Mouse (Mus musculus) adrenal gland, postnatal 10 days (tissue): Measurements from ENCODE around the gene Dcun1d2. TPM values are rescaled to one million over a fixed set of nuclear protein-coding genes. Genes with fewer than 3 reads are reported as not detected.
A peak's percentile ranks its signal among the peaks of the same experiment; 100 is the strongest.

Experiments used
- DNase-seq: peaks from one replicate; pipeline ENCODE4 v3.0.0; 2021; ENCODE audit warnings: mixed read lengths
- total RNA-seq, 2 experiments: library from RNA; stranded (reverse); gene quantifications; 2 replicates each; pipeline ENCODE4 v1.2.3; 2021

The Dcun1d2 gene
- total RNA-seq, 2 experiments from 2014 or later, result 19.9 to 25.9 TPM

- peak; percentile 86 for DNase-seq
These were observed 33.9 kb downstream of the Dcun1d2 start, which contains the start of gene Adprhl1 for GRCm38 (mm10) chr8:13254019-13254418. TSS of gene Adprhl1 (minus strand) at chr8:13254162.

DNA sequence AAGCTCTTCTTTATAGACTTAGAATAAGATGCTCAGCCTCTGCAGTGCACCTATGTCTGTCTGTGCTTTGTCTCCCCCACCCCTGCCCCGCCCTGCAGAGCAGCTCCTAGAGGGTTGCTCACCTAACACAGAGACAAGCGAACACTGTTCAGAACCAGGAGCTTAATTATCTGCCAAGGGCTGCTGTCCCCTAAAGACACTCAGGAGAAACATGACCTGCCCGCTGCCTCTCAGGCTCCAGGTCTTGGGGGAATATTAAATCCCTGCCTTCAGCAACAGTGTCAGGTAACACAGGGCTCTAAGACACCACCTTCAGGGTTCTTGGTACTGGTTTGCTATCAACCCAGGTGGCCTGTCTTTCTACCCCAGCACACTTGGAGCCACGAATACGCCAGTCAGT is 34.5 kb downstream of the Dcun1d2 start:
- DNase-seq, result no peak

- DNase-seq, result no peak
These were observed 35.1 kb downstream of the Dcun1d2 start for GRCm38 (mm10) chr8:13252837-13253236.

DNA sequence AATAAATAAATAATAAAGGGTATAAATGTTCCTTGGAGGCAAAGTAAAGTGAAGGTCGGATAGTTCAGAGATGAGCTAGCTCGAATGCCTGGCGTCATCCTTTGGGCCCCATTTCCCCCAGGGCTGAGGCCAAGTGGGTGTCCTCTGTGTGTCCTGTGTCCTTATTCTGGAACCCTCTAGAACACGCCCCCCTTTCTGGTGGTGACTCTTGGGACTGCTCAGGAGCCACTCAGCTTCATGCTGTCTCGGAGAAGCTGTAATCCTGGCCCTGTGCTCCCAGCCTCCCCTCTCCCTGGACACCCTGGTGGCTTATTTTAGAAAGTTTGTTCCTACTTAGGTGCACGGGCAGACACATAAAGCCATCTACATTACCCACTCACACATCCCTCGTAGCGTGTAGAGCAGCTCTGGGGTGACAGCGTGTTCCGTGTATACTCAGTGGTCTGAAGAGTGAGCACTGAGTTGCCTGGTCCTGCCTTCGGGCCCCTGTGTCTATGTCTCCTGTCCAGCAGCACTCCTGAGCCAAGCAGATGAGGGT is 43.5 kb downstream of the Dcun1d2 start:
- no peak for DNase-seq

- DNase-seq, result no peak
These were observed 44.7 kb downstream of the Dcun1d2 start for GRCm38 (mm10) chr8:13242985-13243870.

- peak; percentile 39 for DNase-seq
These were observed 47.2 kb downstream of the Dcun1d2 start for GRCm38 (mm10) chr8:13240691-13241090.

DNA sequence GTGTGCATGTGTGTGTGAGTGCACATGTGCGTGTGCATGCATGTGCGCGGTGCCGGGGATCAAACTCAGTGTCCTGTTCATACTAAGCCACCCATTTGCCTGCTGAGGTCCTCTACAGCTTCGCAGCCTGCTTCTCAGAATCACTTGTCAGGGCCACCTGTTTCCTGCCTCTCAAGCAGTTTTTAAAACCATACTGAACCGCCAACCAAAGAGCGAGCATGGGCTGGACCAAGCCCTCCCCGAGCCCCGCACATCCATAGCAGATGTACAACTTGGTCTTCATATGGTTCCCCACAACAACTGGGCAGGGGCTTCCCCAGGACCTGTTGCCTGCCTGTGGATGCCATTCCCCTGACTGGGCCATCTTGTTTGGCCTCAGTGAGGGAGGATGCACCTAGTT is 47.9 kb downstream of the Dcun1d2 start:
- no peak for DNase-seq

DNA sequence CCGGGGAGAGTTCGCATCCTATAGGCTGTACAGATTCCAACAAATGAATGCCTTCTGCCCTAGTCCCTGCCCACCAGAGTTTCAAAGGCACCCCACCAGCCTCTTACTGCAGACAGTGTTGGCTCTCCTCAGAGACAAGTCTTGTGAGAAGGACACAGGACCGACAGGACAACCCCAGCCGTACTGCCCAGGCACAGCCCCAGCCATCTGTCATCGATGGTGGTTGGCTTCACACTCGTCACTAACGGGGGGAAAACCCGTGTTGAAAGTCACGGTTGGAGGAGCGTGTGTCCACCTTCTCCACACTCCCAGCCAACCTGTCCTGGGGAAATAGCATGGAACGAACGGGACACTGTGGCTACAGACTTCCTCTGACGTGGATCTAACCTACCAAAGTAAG is 53.1 kb downstream of the Dcun1d2 start:
- no peak for DNase-seq

- no peak for DNase-seq
These were observed 57.5 kb downstream of the Dcun1d2 start for GRCm38 (mm10) chr8:13230471-13230870.

- DNase-seq, result no peak
These were observed 58.1 kb downstream of the Dcun1d2 start for GRCm38 (mm10) chr8:13229802-13230201.

DNA sequence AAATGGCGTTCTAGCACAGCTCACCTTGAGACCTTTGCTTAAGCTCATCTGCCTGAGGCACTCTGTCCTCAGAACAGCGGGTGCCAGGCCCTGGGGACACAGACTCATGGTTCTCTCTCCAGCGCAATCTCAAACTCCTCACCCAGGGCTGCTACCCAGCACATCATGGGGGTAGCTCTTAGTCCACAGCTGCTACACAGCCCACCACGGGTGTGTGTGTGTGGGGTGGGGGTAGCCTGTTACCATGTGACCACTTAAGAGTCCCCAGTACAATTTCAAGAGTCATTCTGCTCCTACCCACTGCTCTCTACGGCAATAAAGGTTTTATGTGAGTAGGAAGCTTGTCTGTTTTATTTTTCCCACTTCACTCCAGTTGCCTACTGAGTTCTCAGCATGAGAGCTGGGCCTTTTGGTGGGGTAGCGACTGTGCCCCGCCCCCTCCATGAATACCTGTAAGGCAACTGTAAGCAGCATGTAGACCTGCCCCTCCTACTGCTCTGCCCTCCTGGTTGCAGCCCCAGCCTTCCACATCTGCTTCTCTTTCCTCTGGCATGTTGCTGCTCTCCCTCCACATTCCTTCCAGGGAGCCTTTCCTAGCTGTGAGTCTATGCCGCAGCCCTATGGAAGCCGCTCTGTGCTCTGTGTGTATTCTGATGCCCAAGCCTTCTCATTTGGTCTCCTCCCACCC is 58.9 kb downstream of the Dcun1d2 start:
- DNase-seq, result no peak

GRCm38 (mm10) chr8:13227184-13227583 is 60.7 kb downstream of the Dcun1d2 start:
- no peak for DNase-seq

- no peak for DNase-seq
These were observed 61.6 kb downstream of the Dcun1d2 start for GRCm38 (mm10) chr8:13226288-13226687.

- DNase-seq, result no peak
These were observed 63.5 kb downstream of the Dcun1d2 start for GRCm38 (mm10) chr8:13224426-13224825.

DNA sequence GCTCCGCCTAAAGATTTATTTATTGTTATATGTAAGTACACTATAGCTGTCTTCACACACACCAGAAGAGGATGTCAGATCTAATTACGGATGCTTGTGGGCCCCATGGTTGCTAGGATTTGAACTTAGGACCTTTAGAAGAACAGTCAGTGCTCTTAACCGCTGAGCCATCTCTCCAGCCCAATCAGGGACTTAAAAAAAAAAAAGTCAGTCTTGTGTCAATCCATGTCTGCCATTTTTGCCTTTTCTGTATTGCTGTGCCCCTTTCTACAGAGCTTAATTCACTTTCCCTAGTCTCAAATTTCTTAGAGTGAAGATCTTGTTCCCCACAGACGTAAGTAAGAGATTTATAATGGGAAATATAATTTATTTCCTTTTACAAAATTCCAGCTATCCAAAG is 69.5 kb downstream of the Dcun1d2 start:
- DNase-seq, result no peak

DNA sequence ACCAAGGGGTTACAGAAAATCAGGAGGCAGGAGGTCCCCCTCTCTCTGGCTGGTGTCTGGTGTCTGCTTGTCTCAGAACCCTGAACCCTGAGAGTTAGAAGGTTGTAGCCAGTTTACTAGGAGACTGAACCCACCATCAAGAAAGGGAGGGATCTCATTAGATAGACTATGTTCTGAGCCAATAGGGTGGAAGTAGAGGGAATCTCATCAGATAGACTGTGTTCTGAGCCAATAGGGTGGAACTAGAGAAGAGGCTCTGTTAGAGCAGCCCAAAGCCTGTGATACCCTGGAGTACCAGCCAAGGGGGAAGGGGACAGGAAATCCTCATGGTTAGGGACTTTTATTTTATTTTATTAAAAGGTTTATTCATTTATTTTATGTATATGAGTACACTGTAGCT is 69.9 kb downstream of the Dcun1d2 start:
- DNase-seq, result no peak

GRCm38 (mm10) chr8:13217093-13217492 is 70.8 kb downstream of the Dcun1d2 start:
- DNase-seq, result no peak

DNA sequence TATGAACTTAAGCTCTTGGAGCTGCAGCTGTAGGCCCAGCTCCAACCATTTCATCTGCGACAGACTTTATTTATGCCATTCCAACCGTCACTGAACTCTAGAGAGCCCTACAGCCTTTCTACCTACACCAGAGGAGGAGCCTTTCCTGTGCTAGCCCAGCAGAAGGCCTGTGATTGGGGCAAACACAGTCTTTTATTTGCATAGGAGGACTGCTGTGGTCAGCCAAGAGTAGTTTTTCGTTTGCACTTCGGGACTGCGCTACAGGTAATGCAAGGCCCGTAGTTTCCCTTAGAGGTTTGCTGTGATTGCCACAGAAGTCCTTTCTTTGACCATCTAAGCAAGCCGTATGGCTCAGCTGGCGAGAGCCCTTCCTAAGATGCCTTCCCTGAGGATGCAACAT is 71.5 kb downstream of the Dcun1d2 start:
- DNase-seq, result no peak

GRCm38 (mm10) chr8:13213479-13214268 is 74.3 kb downstream of the Dcun1d2 start:
- peak; percentile 93 for DNase-seq

DNA sequence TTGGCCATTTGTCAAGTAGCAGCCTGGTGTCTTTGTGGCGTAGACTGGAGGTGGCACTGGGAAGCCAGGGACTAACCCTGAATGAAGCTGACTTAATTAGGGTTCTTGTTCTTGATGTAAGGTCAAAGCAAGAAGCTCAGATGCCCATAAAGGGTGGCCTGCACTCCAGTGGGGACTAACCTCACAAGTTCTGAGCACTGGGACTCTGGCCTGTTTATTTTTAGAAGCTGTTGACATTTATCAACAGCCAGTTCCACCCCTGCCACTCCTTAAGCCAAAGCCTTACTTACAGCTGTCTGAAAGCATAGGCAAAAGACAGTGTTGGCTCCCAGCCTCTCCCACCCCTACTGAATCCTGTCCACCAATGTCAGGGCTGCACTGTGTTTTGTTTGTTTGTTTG is 78.2 kb downstream of the Dcun1d2 start:
- no peak for DNase-seq

- peak; percentile 68 for DNase-seq
These were observed 79.1 kb downstream of the Dcun1d2 start for GRCm38 (mm10) chr8:13208627-13209355.

DNA sequence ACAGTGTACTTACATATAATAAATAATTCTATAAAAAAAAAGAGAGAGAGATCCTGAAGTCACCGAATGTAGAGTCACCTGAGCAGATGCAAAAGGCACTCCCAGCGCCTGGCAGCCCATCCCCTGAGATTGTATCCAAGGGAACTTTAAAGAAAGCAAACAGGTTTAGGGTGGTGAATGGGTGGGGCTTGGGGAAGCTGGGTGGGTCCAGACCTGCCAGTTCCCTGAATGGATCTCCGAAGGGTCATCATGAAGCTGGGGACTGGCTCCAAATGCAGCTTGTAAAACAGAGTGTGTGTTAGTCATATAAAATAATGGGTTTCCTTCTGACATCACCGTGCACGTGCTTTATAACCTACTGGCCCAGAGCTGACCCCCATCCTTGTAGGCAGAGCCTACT is 81.6 kb downstream of the Dcun1d2 start:
- DNase-seq, result no peak
